Mouse (Mus musculus) midbrain, embryonic 11.5 days (tissue): ENCODE data around the gene Mpp6. TPM values are rescaled to one million over a fixed set of nuclear protein-coding genes. Genes with fewer than 3 reads are reported as not detected.

Experiments used
- ATAC-seq: fragments of 200-750 bp; cut with Nextera tagmentation; 2 replicates; pipeline ENCODE4 v1.8.0; 2017; ENCODE audit warnings: moderate TSS enrichment, moderate library complexity; ENCODE audit not compliant: low FRiP score
- DNase-seq: peaks from one replicate; pipeline ENCODE4 v3.0.0; 2015; ENCODE audit warnings: low spot score; ENCODE audit errors: missing footprints
- H3K27ac ChIP-seq: fragments of 300-500 bp; sonication (generic); 2 replicates; pipeline ENCODE4 v1.5.1; 2014; ENCODE audit warnings: low read depth, low read length
- H3K27me3 ChIP-seq: fragments of 300-500 bp; sonication (generic); 2 replicates; pipeline ENCODE4 v1.6.1; 2014; ENCODE audit warnings: mild to moderate bottlenecking, low read length, moderate library complexity, mixed read lengths; ENCODE audit not compliant: control insufficient read depth, insufficient read depth
- H3K36me3 ChIP-seq: fragments of 300-500 bp; sonication (generic); 2 replicates; pipeline ENCODE4 v1.6.1; 2014; ENCODE audit warnings: mild to moderate bottlenecking, low read length, moderate library complexity, mixed read lengths; ENCODE audit not compliant: control insufficient read depth, insufficient read depth
- H3K4me1 ChIP-seq: fragments of 300-500 bp; sonication (generic); 2 replicates; pipeline ENCODE4 v1.6.1; 2014; ENCODE audit warnings: low read length; ENCODE audit not compliant: control insufficient read depth, insufficient read depth
- H3K4me2 ChIP-seq: fragments of 300-500 bp; sonication (generic); 2 replicates; pipeline ENCODE4 v1.6.1; 2014; ENCODE audit warnings: mild to moderate bottlenecking, moderate library complexity
- H3K4me3 ChIP-seq: fragments of 300-500 bp; sonication (generic); 2 replicates; pipeline ENCODE4 v1.5.1; 2014; ENCODE audit warnings: low read depth, low read length
- H3K9ac ChIP-seq: fragments of 300-500 bp; sonication (generic); 2 replicates; pipeline ENCODE4 v1.6.1; 2014; ENCODE audit warnings: low read length
- H3K9me3 ChIP-seq: fragments of 300-500 bp; sonication (generic); 2 replicates; pipeline ENCODE4 v1.6.1; 2016; ENCODE audit warnings: low read length; ENCODE audit not compliant: control insufficient read depth
- WGBS: fragments of 180-500 bp; shearing (Covaris S2); extraction: QIAGEN DNeasy Blood & Tissue Kit; methylation state at CpG from one replicate; pipeline ENCODE4 v1.1.7; 2014; 5-methylcytosine and 5-hydroxymethylcytosine counted together
- polyA plus RNA-seq: library from polyadenylated mRNA; unstranded; fragments of >200 nt; fragmentation: Nextera tagmentation; extraction: Ambion mirVana; gene quantifications from 2 replicates; pipeline ENCODE4 v1.2.1, GENCODE M21; 2014

Gene Mpp6
- polyA plus RNA-seq, 1 experiment from 2014 or later: 71.7 TPM

DNA sequence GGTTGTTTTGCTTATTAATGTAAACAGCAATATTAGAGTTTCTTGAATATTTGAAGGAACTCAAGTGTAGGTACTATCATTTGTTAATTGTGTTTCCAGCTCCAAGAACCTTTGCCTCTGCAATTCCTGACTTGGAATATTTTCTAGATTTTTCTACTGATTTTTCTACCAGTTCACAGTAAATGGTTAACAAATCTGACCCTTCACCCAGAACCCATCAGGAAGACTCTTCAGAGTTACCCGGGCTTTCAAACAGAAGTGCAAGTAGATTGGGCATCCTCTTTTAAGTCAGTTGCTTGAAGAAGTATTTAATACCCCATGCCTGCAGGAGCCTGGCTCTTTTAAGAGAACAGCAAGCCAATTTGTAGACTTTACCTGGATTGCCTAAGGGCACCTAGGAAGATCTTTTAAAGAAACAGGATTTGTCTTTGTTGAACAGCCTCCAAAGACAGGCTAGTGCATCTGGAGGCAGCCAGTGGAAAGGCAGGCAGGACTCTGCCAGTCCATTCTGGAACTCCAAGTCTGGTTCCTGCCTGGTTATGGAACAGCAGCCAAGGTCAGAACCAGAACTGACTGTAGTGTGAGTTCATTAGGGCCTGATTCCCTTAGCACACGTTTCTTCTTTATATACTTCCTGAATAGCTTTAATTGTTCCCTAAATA is 104.8 kb downstream of the Mpp6 start:
- H3K4me2 ChIP-seq: no peak overlapping the region

DNA sequence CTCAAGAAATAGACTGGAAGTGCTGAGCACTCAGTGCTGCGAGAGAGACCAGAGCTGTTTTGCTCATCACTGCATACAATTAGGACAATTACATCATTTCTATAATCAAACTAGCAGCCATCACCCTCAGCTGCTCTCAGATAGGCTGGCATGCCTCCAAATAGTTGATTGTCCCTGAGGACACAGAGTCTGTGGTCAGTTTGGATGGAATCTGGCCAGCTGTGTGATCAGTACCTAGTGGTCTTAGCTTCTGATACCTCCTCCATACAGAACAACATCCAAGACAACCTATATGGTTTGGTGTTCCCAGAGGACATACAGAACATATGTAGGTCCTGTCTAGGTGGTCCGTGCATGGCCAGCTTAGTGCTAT is 105.3 kb downstream of the Mpp6 start:
- no peaks in the 10 kb centered on the region for H3K36me3 ChIP-seq
- DNase-seq (no peak), ATAC-seq (no peak)
- H3K4me1 ChIP-seq: no peaks in the 10 kb centered on the region
- no peaks in the 10 kb centered on the region for H3K27me3 ChIP-seq
- no peak overlapping the region for H3K4me3 ChIP-seq
- H3K27ac ChIP-seq: no peak overlapping the region
- 92% methylated on average over 2 of the region's 2 CpGs for WGBS
- H3K4me2 ChIP-seq: no peak overlapping the region
- no peaks in the 10 kb centered on the region for H3K9me3 ChIP-seq
- no peak overlapping the region for H3K9ac ChIP-seq

More for the DNA sequence above, 104.8 kb downstream of the Mpp6 start:
- H3K36me3 ChIP-seq: no peaks in the 10 kb centered on the region
- H3K4me3 ChIP-seq: no peak overlapping the region
- no peak overlapping the region for H3K9ac ChIP-seq
- H3K27me3 ChIP-seq: no peaks in the 10 kb centered on the region
- ATAC-seq (no peak), DNase-seq (no peak)
- no peaks in the 10 kb centered on the region for H3K9me3 ChIP-seq
- no peak overlapping the region for H3K27ac ChIP-seq
- no peaks in the 10 kb centered on the region for H3K4me1 ChIP-seq
- 76% methylated on average over 2 of the region's 2 CpGs for WGBS

- H3K27ac ChIP-seq: no peak overlapping the region
- H3K4me1 ChIP-seq: no peaks in the 10 kb centered on the region
- no peak overlapping the region for H3K9ac ChIP-seq
- H3K4me2 ChIP-seq: no peak overlapping the region
- H3K36me3 ChIP-seq: no peaks in the 10 kb centered on the region
- H3K4me3 ChIP-seq: no peak overlapping the region
- DNase-seq (no peak), ATAC-seq (no peak)
- 87% methylated on average over 4 of the region's 4 CpGs for WGBS
- no peaks in the 10 kb centered on the region for H3K9me3 ChIP-seq
- no peaks in the 10 kb centered on the region for H3K27me3 ChIP-seq
These were observed 105.9 kb downstream of the Mpp6 start for GRCm38 (mm10) chr6:50215986-50216385.

- Histone ChIP-seq H3K27me3 (no peaks in the 10 kb centered on the region), H3K9ac (no peak overlapping the region), H3K4me3 (no peak overlapping the region), H3K9me3 (no peaks in the 10 kb centered on the region), H3K27ac (no peak overlapping the region), H3K4me2 (no peak overlapping the region), H3K36me3 (no peaks in the 10 kb centered on the region), H3K4me1 (no peaks in the 10 kb centered on the region)
- ATAC-seq: no peak
- DNase-seq: no peak
- WGBS: 75% methylated on average over 3 of the region's 3 CpGs
These were observed 108.6 kb downstream of the Mpp6 start for GRCm38 (mm10) chr6:50218628-50219027.

DNA sequence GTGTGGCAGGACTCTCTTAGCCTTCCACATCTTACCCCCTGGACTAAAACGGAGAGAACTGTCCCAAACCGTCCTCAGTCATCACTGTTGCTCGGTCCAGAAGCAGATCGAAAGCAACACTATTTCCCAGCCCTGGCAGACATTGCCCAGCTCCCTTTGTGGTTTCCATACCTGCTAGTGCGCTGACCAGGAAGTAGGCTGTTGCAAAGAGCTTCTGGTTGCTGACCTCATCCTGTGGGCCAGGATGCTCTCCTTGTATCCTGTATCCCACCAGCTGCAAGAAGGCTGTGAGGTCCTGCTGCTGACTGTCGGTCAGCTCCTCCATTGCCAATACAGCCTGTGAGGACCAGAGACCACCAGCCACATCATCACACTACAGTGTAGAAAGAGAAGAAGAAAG is 109.0 kb downstream of the Mpp6 start:
- no peak overlapping the region for H3K27ac ChIP-seq
- H3K4me1 ChIP-seq: no peaks in the 10 kb centered on the region
- no peak for ATAC-seq
- no peak overlapping the region for H3K9ac ChIP-seq
- no peak overlapping the region for H3K4me2 ChIP-seq
- DNase-seq: no peak
- H3K4me3 ChIP-seq: no peak overlapping the region
- WGBS: 90% methylated on average over 6 of the region's 6 CpGs
- H3K27me3 ChIP-seq: no peaks in the 10 kb centered on the region
- H3K9me3 ChIP-seq: no peaks in the 10 kb centered on the region
- H3K36me3 ChIP-seq: no peaks in the 10 kb centered on the region

DNA sequence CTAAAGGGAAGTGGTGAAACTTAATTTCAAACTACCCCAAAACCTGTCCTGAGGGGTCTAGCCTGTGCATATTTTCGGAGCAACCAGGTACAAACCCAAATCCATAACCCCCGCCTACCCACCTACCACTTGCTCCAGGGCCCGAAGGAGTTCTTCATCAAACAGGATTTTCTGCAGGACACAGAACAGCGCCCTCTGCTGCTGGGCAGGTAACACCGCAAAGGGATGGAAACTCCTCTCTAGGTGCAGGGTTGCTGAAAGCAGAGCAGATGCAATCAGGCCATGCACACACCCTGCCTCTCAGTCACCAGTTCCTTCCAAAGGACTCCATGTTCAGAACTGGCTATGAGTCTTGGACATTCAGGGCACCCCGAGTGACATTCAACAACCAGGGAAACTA is 110.8 kb downstream of the Mpp6 start:
- 44% methylated on average over 6 of the region's 6 CpGs for WGBS
- no peak overlapping the region for H3K27ac ChIP-seq
- no peak overlapping the region for H3K4me3 ChIP-seq
- H3K27me3 ChIP-seq: no peaks in the 10 kb centered on the region
- H3K9ac ChIP-seq: no peak overlapping the region
- no peak overlapping the region for H3K4me2 ChIP-seq
- DNase-seq (peak; percentile 76), ATAC-seq (no peak)
- H3K4me1 ChIP-seq: no peaks in the 10 kb centered on the region
- H3K36me3 ChIP-seq: no peaks in the 10 kb centered on the region
- no peaks in the 10 kb centered on the region for H3K9me3 ChIP-seq

DNA sequence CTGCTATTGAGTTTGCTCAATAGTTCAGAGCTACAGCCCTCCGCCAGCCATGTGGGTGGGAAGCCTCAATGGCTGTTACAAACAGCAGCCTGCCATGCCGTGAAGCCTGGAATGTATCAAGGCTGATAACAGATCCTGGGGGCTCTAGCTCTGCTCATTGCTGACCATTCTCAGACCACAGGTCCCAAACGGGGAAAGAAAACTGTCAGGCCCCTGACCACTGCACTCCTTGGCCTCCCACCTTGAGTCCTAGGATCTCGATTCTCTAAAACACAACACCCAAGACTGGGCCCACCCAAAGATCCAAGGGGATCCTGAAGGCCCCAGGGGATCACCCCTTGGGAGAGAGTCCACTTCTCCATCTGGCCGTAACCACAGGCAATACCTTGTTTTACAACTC is 112.3 kb downstream of the Mpp6 start:
- no peak overlapping the region for H3K4me2 ChIP-seq
- WGBS: 85% methylated on average over 5 of the region's 5 CpGs
- DNase-seq (peak; percentile 72), ATAC-seq (no peak)
- no peak overlapping the region for H3K27ac ChIP-seq
- no peaks in the 10 kb centered on the region for H3K9me3 ChIP-seq
- H3K4me3 ChIP-seq: no peak overlapping the region
- H3K27me3 ChIP-seq: no peaks in the 10 kb centered on the region
- H3K4me1 ChIP-seq: no peaks in the 10 kb centered on the region
- no peak overlapping the region for H3K9ac ChIP-seq
- H3K36me3 ChIP-seq: no peaks in the 10 kb centered on the region

DNA sequence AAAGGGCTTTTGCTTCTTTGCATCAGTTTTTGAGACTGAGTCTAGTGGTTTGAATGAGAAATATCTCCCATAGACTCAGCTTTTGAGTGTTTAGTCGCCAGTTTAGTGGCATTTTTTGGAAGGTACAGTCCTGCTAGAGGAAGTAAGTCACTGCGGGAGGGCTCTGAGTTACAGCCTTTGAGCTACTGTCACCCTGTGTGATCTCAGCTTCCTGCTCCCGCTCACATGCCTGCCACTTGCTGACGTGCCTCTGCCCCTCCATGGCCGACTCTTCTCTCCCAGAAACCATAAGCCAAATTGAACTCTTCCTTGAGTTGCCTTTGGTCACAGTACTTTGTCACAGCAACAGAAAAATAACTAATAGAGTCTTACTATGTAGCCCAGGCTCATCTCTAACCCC is 112.9 kb downstream of the Mpp6 start:
- 84% methylated on average over 5 of the region's 5 CpGs for WGBS
- no peak for ATAC-seq
- no peak for DNase-seq
- Histone ChIP-seq H3K9ac (no peak overlapping the region), H3K36me3 (no peaks in the 10 kb centered on the region), H3K4me1 (no peaks in the 10 kb centered on the region), H3K27me3 (no peaks in the 10 kb centered on the region), H3K4me2 (no peak overlapping the region), H3K9me3 (no peaks in the 10 kb centered on the region), H3K27ac (no peak overlapping the region), H3K4me3 (no peak overlapping the region)

- Histone ChIP-seq H3K9ac (no peak overlapping the region), H3K9me3 (no peaks in the 10 kb centered on the region), H3K4me3 (no peak overlapping the region), H3K27ac (no peak overlapping the region), H3K4me2 (no peak overlapping the region), H3K4me1 (no peaks in the 10 kb centered on the region), H3K27me3 (no peaks in the 10 kb centered on the region), H3K36me3 (no peaks in the 10 kb centered on the region)
- peak; percentile 66 for DNase-seq
- 91% methylated on average over 4 of the region's 4 CpGs for WGBS
- ATAC-seq: no peak
These were observed 113.6 kb downstream of the Mpp6 start for GRCm38 (mm10) chr6:50223606-50224005.
